Mouse (Mus musculus) cerebellum, adult 2 months (tissue): ENCODE results near the gene Defb21.

ENCODE experiments used
- CTCF ChIP-seq: fragments of 200-500 bp; IDR thresholded peaks from 2 replicates; pipeline ENCODE4 v1.5.1; 2011; ENCODE audit warnings: low read depth, mild to moderate bottlenecking, control low read depth, low read length, moderate library complexity, borderline replicate concordance; ENCODE audit not compliant: insufficient read depth
- POLR2A ChIP-seq: fragments of 200-500 bp; IDR thresholded peaks from 2 replicates; pipeline ENCODE4 v1.6.1; 2011; ENCODE audit warnings: low read length, control low read depth, borderline replicate concordance; ENCODE audit not compliant: insufficient read depth

DNA sequence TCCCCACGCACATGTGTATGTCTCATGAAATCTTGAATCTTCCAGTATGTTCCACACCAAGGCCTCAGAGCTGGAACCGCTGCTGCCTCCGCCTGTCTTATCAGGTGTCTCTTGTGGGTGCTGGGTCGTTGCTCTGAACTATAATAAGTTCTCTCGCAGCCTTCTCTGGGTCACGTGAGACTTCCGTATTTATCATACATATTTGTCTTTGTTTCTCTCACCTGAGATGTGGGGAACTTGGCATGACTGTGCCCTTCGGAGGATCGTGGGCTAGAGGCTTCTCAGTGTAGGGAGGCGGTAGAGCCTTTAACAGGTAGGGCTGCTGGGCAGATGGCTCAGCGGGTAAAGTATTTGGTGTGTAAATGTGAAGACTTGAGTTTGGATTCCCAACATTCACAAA is 8.1 kb downstream of the Defb21 start:
- TF ChIP-seq CTCF (no peak), POLR2A (no peak)
